Mouse (Mus musculus): ENCODE results near the gene Plekhb1. TPM values are rescaled to one million over a fixed set of nuclear protein-coding genes. Genes with fewer than 3 reads are reported as not detected.

The Plekhb1 gene
- polyA plus RNA-seq, 1 experiment from 2014 or later = 4.1 TPM

DNA sequence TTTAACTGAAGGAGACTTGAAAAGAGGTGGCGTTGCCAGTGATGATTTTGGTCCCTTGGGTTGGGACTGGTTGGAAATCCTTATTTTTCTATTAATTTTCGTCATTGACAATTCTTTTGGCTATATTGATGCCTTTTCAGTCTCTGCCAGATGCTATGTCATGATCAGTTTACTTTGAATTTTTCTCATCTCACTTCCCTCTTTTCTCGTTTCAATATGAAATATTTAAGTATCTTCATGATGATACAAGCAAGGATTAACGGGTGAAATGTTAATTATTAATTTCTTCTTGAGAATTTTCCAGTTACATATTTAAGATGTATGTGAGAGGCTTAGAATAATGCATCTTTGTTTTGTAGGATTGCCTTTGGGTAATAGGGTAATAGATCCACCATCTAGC, 53.3 kb downstream of the Plekhb1 start:
- Histone ChIP-seq H3K9ac (ENCODE audit: low read length) (peak overlapping the region; percentile 98), H3K4me2 (ENCODE audit: low read depth, low read length, severe bottlenecking) (peak overlapping the region; percentile 51), H3K27me3 (ENCODE audit: control insufficient read depth, insufficient read depth, low read length) (no peaks in the 10 kb centered on the region), H3K9me3 (ENCODE audit: control insufficient read depth, low read length) (no peaks in the 10 kb centered on the region), H3K27ac (ENCODE audit: low read depth, low read length) (no peak overlapping the region), H3K4me3 (ENCODE audit: low read depth, low read length) (peak overlapping the region; percentile 96), H3K4me1 (replicated peaks; ENCODE audit: control insufficient read depth, insufficient read depth, low read length) (no peaks in the 10 kb centered on the region), H3K36me3 (ENCODE audit: control insufficient read depth, insufficient read depth, low read length) (no peaks in the 10 kb centered on the region)
- DNase-seq (ENCODE audit: low spot score) = no peak
- ATAC-seq (replicated peaks; ENCODE audit: low FRiP score) = no peak
- WGBS = 28% methylated on average over 4 of the region's 4 CpGs

GRCm38 (mm10) chr7:100608130-100608741, 54.0 kb downstream of the Plekhb1 start, which contains the start of gene Mrpl48:
Gene Mrpl48 (minus strand): TSS chr7:100608301.
- Histone ChIP-seq H3K9ac (ENCODE audit: low read length) (peak within 1 kb of the TSS; percentile 98), H3K4me1 (replicated peaks; ENCODE audit: control insufficient read depth, insufficient read depth, low read length) (no peaks in the 10 kb centered on the region), H3K27ac (ENCODE audit: low read depth, low read length) (peak within 1 kb of the TSS; percentile 98), H3K4me3 (ENCODE audit: low read depth, low read length) (peak within 1 kb of the TSS; percentile 96), H3K27me3 (ENCODE audit: control insufficient read depth, insufficient read depth, low read length) (no peaks in the 10 kb centered on the region), H3K4me2 (ENCODE audit: low read depth, low read length, severe bottlenecking) (peak within 1 kb of the TSS; percentile 55), H3K9me3 (ENCODE audit: control insufficient read depth, low read length) (no peaks in the 10 kb centered on the region), H3K36me3 (ENCODE audit: control insufficient read depth, insufficient read depth, low read length) (no peaks in the 10 kb centered on the region)
- peak; percentile 44 for ATAC-seq (replicated peaks; ENCODE audit: low FRiP score)
- peak; percentile 75 for DNase-seq (ENCODE audit: low spot score)
- under 1% methylated on average over 43 of the region's 43 CpGs for WGBS

DNA sequence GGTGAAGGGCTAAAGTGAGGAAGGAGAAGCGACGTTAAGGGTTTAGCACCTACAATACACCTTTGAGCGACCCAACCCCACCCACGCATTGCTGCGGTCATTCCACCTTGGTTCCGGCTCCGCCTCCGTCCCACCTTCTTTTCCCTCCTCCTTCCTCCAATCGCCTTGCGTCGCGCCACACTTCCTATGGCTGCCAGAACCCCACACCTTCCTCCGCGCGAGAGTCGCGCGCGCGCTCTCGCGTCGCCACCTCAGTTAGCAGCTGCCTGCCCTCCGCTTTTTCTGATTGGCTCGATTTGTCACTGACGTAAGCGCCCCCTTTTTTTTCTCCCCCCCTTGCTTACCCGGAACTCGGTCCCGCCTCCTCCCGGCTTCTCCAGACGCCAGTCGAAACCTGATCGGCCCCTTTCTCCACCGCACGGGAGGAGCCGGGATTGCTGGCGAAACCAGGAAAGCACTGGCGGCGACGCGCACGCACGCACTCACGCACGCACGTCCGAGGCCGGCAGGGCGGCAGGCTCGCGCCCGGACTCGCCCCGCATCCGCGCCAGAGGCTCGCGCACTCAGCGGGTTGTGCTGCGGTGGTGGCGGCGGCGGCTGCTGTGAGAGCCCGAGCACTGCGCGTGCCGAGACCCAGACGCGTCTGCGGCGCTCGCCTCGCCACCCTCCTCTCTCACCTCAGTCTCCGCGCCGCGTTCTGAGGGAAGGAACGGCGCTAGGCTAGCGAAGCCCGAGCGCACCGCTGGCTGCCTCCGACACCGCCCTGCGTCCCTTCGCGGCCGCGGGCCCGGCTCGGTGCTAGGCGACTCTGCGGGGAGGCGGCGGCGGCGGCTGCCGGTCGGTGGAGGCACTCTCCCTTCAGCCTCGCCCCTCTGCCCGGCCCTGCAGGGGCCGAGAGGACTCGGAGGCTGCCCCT, 54.7 kb downstream of the Plekhb1 start, which contains the start of gene Rab6a:
Gene Rab6a (plus strand): TSS at position 197 of the 916 bp plus-strand sequence.
- peak within 1 kb of the TSS; percentile 98 for H3K27ac ChIP-seq (ENCODE audit: low read depth, low read length)
- H3K27me3 ChIP-seq (ENCODE audit: control insufficient read depth, insufficient read depth, low read length) = no peaks in the 10 kb centered on the region

GRCm38 (mm10) chr7:100600211-100600610, 62.0 kb downstream of the Plekhb1 start:
- H3K27me3 ChIP-seq (ENCODE audit: control insufficient read depth, insufficient read depth, low read length) = no peaks in the 10 kb centered on the region
- no peaks in the 10 kb centered on the region for H3K4me1 ChIP-seq (replicated peaks; ENCODE audit: control insufficient read depth, insufficient read depth, low read length)
- H3K36me3 ChIP-seq (ENCODE audit: control insufficient read depth, insufficient read depth, low read length) = no peaks in the 10 kb centered on the region
- DNase-seq (ENCODE audit: low spot score) = no peak
- no peak overlapping the region for H3K9ac ChIP-seq (ENCODE audit: low read length)
- no peak for ATAC-seq (replicated peaks; ENCODE audit: low FRiP score)
- no peak overlapping the region for H3K4me3 ChIP-seq (ENCODE audit: low read depth, low read length)
- no peak overlapping the region for H3K27ac ChIP-seq (ENCODE audit: low read depth, low read length)
- WGBS = 86% methylated on average over 5 of the region's 5 CpGs
- H3K9me3 ChIP-seq (ENCODE audit: control insufficient read depth, low read length) = no peaks in the 10 kb centered on the region
- H3K4me2 ChIP-seq (ENCODE audit: low read depth, low read length, severe bottlenecking) = no peak overlapping the region

More for the DNA sequence above, 54.7 kb downstream of the Plekhb1 start, which contains the start of gene Rab6a:
- H3K4me3 ChIP-seq (ENCODE audit: low read depth, low read length) = peak within 1 kb of the TSS; percentile 96
- peak within 1 kb of the TSS; percentile 55 for H3K4me2 ChIP-seq (ENCODE audit: low read depth, low read length, severe bottlenecking)
- DNase-seq (ENCODE audit: low spot score) = peak; percentile 99
- no peaks in the 10 kb centered on the region for H3K4me1 ChIP-seq (replicated peaks; ENCODE audit: control insufficient read depth, insufficient read depth, low read length)
- H3K36me3 ChIP-seq (ENCODE audit: control insufficient read depth, insufficient read depth, low read length) = no peaks in the 10 kb centered on the region
- H3K9me3 ChIP-seq (ENCODE audit: control insufficient read depth, low read length) = no peaks in the 10 kb centered on the region
- H3K9ac ChIP-seq (ENCODE audit: low read length) = peak within 1 kb of the TSS; percentile 98
- under 1% methylated on average over 102 of the region's 105 CpGs for WGBS
- peak; percentile 96 for ATAC-seq (replicated peaks; ENCODE audit: low FRiP score)

- H3K4me3 ChIP-seq (ENCODE audit: low read depth, low read length) = no peak overlapping the region
- H3K9me3 ChIP-seq (ENCODE audit: control insufficient read depth, low read length) = no peaks in the 10 kb centered on the region
- no peak overlapping the region for H3K27ac ChIP-seq (ENCODE audit: low read depth, low read length)
- H3K9ac ChIP-seq (ENCODE audit: low read length) = no peak overlapping the region
- H3K36me3 ChIP-seq (ENCODE audit: control insufficient read depth, insufficient read depth, low read length) = no peaks in the 10 kb centered on the region
- no peaks in the 10 kb centered on the region for H3K27me3 ChIP-seq (ENCODE audit: control insufficient read depth, insufficient read depth, low read length)
- ATAC-seq (replicated peaks; ENCODE audit: low FRiP score) (no peak), DNase-seq (ENCODE audit: low spot score) (no peak)
- no peak overlapping the region for H3K4me2 ChIP-seq (ENCODE audit: low read depth, low read length, severe bottlenecking)
- H3K4me1 ChIP-seq (replicated peaks; ENCODE audit: control insufficient read depth, insufficient read depth, low read length) = no peaks in the 10 kb centered on the region
Observed at GRCm38 (mm10) chr7:100593349-100593748, 68.9 kb downstream of the Plekhb1 start.

Other genes starting within 250 kb of the Plekhb1 start
- not detected in 2 replicates for gene Ucp3, start 189.4 kb downstream of the Plekhb1 start, polyA plus RNA-seq (2014; fragmentation: Nextera tagmentation; extraction: Ambion mirVana)
- 79.7 and 90.4 TPM in 2 replicates for gene Ucp2, start 169.1 kb downstream of the Plekhb1 start, polyA plus RNA-seq (2014; fragmentation: Nextera tagmentation; extraction: Ambion mirVana)
- gene Dnajb13, start 147.5 kb downstream of the Plekhb1 start, polyA plus RNA-seq (2014; fragmentation: Nextera tagmentation; extraction: Ambion mirVana) = 0.49 and 0.84 TPM in 2 replicates
- 18.2 and 18.6 TPM in 2 replicates for gene Coa4, start 125.3 kb downstream of the Plekhb1 start, polyA plus RNA-seq (2014; fragmentation: Nextera tagmentation; extraction: Ambion mirVana)
- gene Rab6a, start 55.0 kb downstream of the Plekhb1 start, polyA plus RNA-seq (2014; fragmentation: Nextera tagmentation; extraction: Ambion mirVana) = 147 TPM in 2 replicates
- 52.2 and 58.6 TPM in 2 replicates for gene Mrpl48, start 54.1 kb downstream of the Plekhb1 start, polyA plus RNA-seq (2014; fragmentation: Nextera tagmentation; extraction: Ambion mirVana)
- 52.9 and 53.6 TPM in 2 replicates for gene Fam168a, start 44.2 kb upstream of the Plekhb1 start, polyA plus RNA-seq (2014; fragmentation: Nextera tagmentation; extraction: Ambion mirVana)
- gene Relt, start 201.0 kb upstream of the Plekhb1 start, polyA plus RNA-seq (2014; fragmentation: Nextera tagmentation; extraction: Ambion mirVana) = 2.5 and 2.7 TPM in 2 replicates

Data from forebrain, embryonic 11.5 days (tissue).